Mouse (Mus musculus): ENCODE measurements at regions not wholly inside any gene's neighbourhood (a gene's known extent, or its start where the extent isn't known, plus 50 kb on each side); places are given as distances from the start of the nearest gene placed in this dataset.
A peak's percentile ranks its signal among the peaks of the same experiment; 100 is the strongest.

- no peak for DNase-seq (ENCODE audit: low spot score)
- Histone ChIP-seq H3K4me2 (ENCODE audit: low read depth) (no peak overlapping the region), H3K27me3 (ENCODE audit: control insufficient read depth, insufficient read depth, low read length) (no peaks in the 10 kb centered on the region), H3K9ac (ENCODE audit: low read length) (no peak overlapping the region), H3K9me3 (ENCODE audit: control insufficient read depth, low read length) (no peaks in the 10 kb centered on the region), H3K4me1 (ENCODE audit: control insufficient read depth, insufficient read depth, low read length) (no peaks in the 10 kb centered on the region), H3K36me3 (ENCODE audit: control insufficient read depth, insufficient read depth, low read length) (no peaks in the 10 kb centered on the region), H3K27ac (ENCODE audit: low read depth, low read length) (no peak overlapping the region), H3K4me3 (ENCODE audit: low read depth, low read length) (no peak overlapping the region)
- ATAC-seq (ENCODE audit: insufficient read depth, low FRiP score, low TSS enrichment) = no peak
- 67% methylated on average over 4 of the region's 4 CpGs for WGBS
Measured at GRCm38 (mm10) chr13:78717686-78718431, 518.3 kb upstream of the Nr2f1 start.

- no peaks in the 10 kb centered on the region for H3K27me3 ChIP-seq (ENCODE audit: control insufficient read depth, insufficient read depth, low read length)
- H3K9me3 ChIP-seq (ENCODE audit: control insufficient read depth, low read length) = no peaks in the 10 kb centered on the region
- ATAC-seq (ENCODE audit: insufficient read depth, low FRiP score, low TSS enrichment) (no peak; the same call in 1 of the 2 replicates), DNase-seq (ENCODE audit: low spot score) (no peak)
- no peaks in the 10 kb centered on the region for H3K4me1 ChIP-seq (ENCODE audit: control insufficient read depth, insufficient read depth, low read length)
- 68% methylated on average over 1 of the region's 1 CpGs for WGBS
- no peak overlapping the region for H3K4me2 ChIP-seq (ENCODE audit: low read depth)
- no peak overlapping the region for H3K27ac ChIP-seq (ENCODE audit: low read depth, low read length)
- H3K4me3 ChIP-seq (ENCODE audit: low read depth, low read length) = no peak overlapping the region
- H3K9ac ChIP-seq (ENCODE audit: low read length) = no peak overlapping the region
- H3K36me3 ChIP-seq (ENCODE audit: control insufficient read depth, insufficient read depth, low read length) = no peaks in the 10 kb centered on the region
Measured at GRCm38 (mm10) chr13:78717159-78717558, 517.6 kb upstream of the Nr2f1 start.

GRCm38 (mm10) chr13:78704693-78705092, 505.1 kb upstream of the Nr2f1 start:
- 96% methylated on average over 1 of the region's 1 CpGs for WGBS
- Histone ChIP-seq H3K4me2 (ENCODE audit: low read depth) (no peak overlapping the region), H3K36me3 (ENCODE audit: control insufficient read depth, insufficient read depth, low read length) (no peaks in the 10 kb centered on the region), H3K27ac (ENCODE audit: low read depth, low read length) (no peak overlapping the region), H3K27me3 (ENCODE audit: control insufficient read depth, insufficient read depth, low read length) (no peaks in the 10 kb centered on the region), H3K4me3 (ENCODE audit: low read depth, low read length) (no peak overlapping the region), H3K9me3 (ENCODE audit: control insufficient read depth, low read length) (no peaks in the 10 kb centered on the region), H3K9ac (ENCODE audit: low read length) (no peak overlapping the region), H3K4me1 (ENCODE audit: control insufficient read depth, insufficient read depth, low read length) (no peaks in the 10 kb centered on the region)
- no peak for DNase-seq (ENCODE audit: low spot score)
- no peak for ATAC-seq (ENCODE audit: insufficient read depth, low FRiP score, low TSS enrichment)

- no peaks in the 10 kb centered on the region for H3K27me3 ChIP-seq (ENCODE audit: control insufficient read depth, insufficient read depth, low read length)
- H3K4me1 ChIP-seq (ENCODE audit: control insufficient read depth, insufficient read depth, low read length) = no peaks in the 10 kb centered on the region
- H3K27ac ChIP-seq (ENCODE audit: low read depth, low read length) = no peak overlapping the region
- WGBS = 55% methylated on average over 3 of the region's 3 CpGs
- H3K9ac ChIP-seq (ENCODE audit: low read length) = no peak overlapping the region
- ATAC-seq (ENCODE audit: insufficient read depth, low FRiP score, low TSS enrichment) = 0 out of 2 replicates have a peak, but pooled peaks have one; percentile 27
- no peaks in the 10 kb centered on the region for H3K36me3 ChIP-seq (ENCODE audit: control insufficient read depth, insufficient read depth, low read length)
- DNase-seq (ENCODE audit: low spot score) = no peak
- H3K9me3 ChIP-seq (ENCODE audit: control insufficient read depth, low read length) = no peaks in the 10 kb centered on the region
- no peak overlapping the region for H3K4me3 ChIP-seq (ENCODE audit: low read depth, low read length)
- H3K4me2 ChIP-seq (ENCODE audit: low read depth) = no peak overlapping the region
Measured at GRCm38 (mm10) chr13:78697814-78698519, 498.4 kb upstream of the Nr2f1 start.

- H3K4me2 ChIP-seq (ENCODE audit: low read depth) = no peak overlapping the region
Measured at GRCm38 (mm10) chr13:78679255-78679895, 479.8 kb upstream of the Nr2f1 start.

GRCm38 (mm10) chr13:78678241-78678640, 478.7 kb upstream of the Nr2f1 start:
- H3K4me1 ChIP-seq (ENCODE audit: control insufficient read depth, insufficient read depth, low read length) = 0 out of 2 replicates have a peak, but pooled peaks cover 3% of the 10 kb centered on the region
- no peak for DNase-seq (ENCODE audit: low spot score)
- no peaks in the 10 kb centered on the region for H3K27me3 ChIP-seq (ENCODE audit: control insufficient read depth, insufficient read depth, low read length)
- no peak overlapping the region for H3K27ac ChIP-seq (ENCODE audit: low read depth, low read length)
- no peak overlapping the region for H3K4me3 ChIP-seq (ENCODE audit: low read depth, low read length)
- no peaks in the 10 kb centered on the region for H3K9me3 ChIP-seq (ENCODE audit: control insufficient read depth, low read length)
- H3K9ac ChIP-seq (ENCODE audit: low read length) = no peak overlapping the region
- WGBS = 50% methylated on average over 7 of the region's 7 CpGs
- H3K36me3 ChIP-seq (ENCODE audit: control insufficient read depth, insufficient read depth, low read length) = no peaks in the 10 kb centered on the region
- no peak for ATAC-seq (ENCODE audit: insufficient read depth, low FRiP score, low TSS enrichment)
- no peak overlapping the region for H3K4me2 ChIP-seq (ENCODE audit: low read depth)

More at GRCm38 (mm10) chr13:78679255-78679895, 479.8 kb upstream of the Nr2f1 start:
- Histone ChIP-seq H3K27ac (ENCODE audit: low read depth, low read length) (no peak overlapping the region), H3K9ac (ENCODE audit: low read length) (no peak overlapping the region), H3K36me3 (ENCODE audit: control insufficient read depth, insufficient read depth, low read length) (no peaks in the 10 kb centered on the region), H3K27me3 (ENCODE audit: control insufficient read depth, insufficient read depth, low read length) (no peaks in the 10 kb centered on the region), H3K4me3 (ENCODE audit: low read depth, low read length) (no peak overlapping the region), H3K4me1 (ENCODE audit: control insufficient read depth, insufficient read depth, low read length) (0 out of 2 replicates have a peak, but pooled peaks cover 3% of the 10 kb centered on the region), H3K9me3 (ENCODE audit: control insufficient read depth, low read length) (no peaks in the 10 kb centered on the region)
- ATAC-seq (ENCODE audit: insufficient read depth, low FRiP score, low TSS enrichment) (0 out of 2 replicates have a peak, but pooled peaks have one; percentile 38), DNase-seq (ENCODE audit: low spot score) (no peak)
- 45% methylated on average over 4 of the region's 4 CpGs for WGBS

- WGBS = 90% methylated on average over 7 of the region's 7 CpGs
- ATAC-seq (ENCODE audit: insufficient read depth, low FRiP score, low TSS enrichment) = no peak
Measured at GRCm38 (mm10) chr13:78658285-78658684, 458.7 kb upstream of the Nr2f1 start.

GRCm38 (mm10) chr13:78656766-78657165, 457.2 kb upstream of the Nr2f1 start:
- H3K9ac ChIP-seq (ENCODE audit: low read length) = no peak overlapping the region
- ATAC-seq (ENCODE audit: insufficient read depth, low FRiP score, low TSS enrichment) = no peak
- no peaks in the 10 kb centered on the region for H3K4me1 ChIP-seq (ENCODE audit: control insufficient read depth, insufficient read depth, low read length)
- H3K4me2 ChIP-seq (ENCODE audit: low read depth) = no peak overlapping the region
- no peak overlapping the region for H3K27ac ChIP-seq (ENCODE audit: low read depth, low read length)
- H3K4me3 ChIP-seq (ENCODE audit: low read depth, low read length) = no peak overlapping the region
- WGBS = 91% methylated on average over 2 of the region's 2 CpGs
- no peaks in the 10 kb centered on the region for H3K27me3 ChIP-seq (ENCODE audit: control insufficient read depth, insufficient read depth, low read length)
- DNase-seq (ENCODE audit: low spot score) = no peak
- no peaks in the 10 kb centered on the region for H3K9me3 ChIP-seq (ENCODE audit: control insufficient read depth, low read length)
- H3K36me3 ChIP-seq (ENCODE audit: control insufficient read depth, insufficient read depth, low read length) = no peaks in the 10 kb centered on the region

More at GRCm38 (mm10) chr13:78658285-78658684, 458.7 kb upstream of the Nr2f1 start:
- no peak for DNase-seq (ENCODE audit: low spot score)
- Histone ChIP-seq H3K9me3 (ENCODE audit: control insufficient read depth, low read length) (no peaks in the 10 kb centered on the region), H3K4me3 (ENCODE audit: low read depth, low read length) (no peak overlapping the region), H3K36me3 (ENCODE audit: control insufficient read depth, insufficient read depth, low read length) (no peaks in the 10 kb centered on the region), H3K4me2 (ENCODE audit: low read depth) (no peak overlapping the region), H3K9ac (ENCODE audit: low read length) (no peak overlapping the region), H3K27me3 (ENCODE audit: control insufficient read depth, insufficient read depth, low read length) (no peaks in the 10 kb centered on the region), H3K27ac (ENCODE audit: low read depth, low read length) (no peak overlapping the region), H3K4me1 (ENCODE audit: control insufficient read depth, insufficient read depth, low read length) (no peaks in the 10 kb centered on the region)

Data from neural tube, embryonic 11.5 days (tissue).